Mouse (Mus musculus): Measurements from ENCODE around the gene Pink1.

GRCm38 (mm10) chr4:138343341-138343837 lies 17.3 kb upstream of the Pink1 start:
- TF ChIP-seq CTCF (IDR thresholded peaks at IDR 0.05; ENCODE audit: borderline replicate concordance, control insufficient read depth, extremely low read depth, insufficient read depth, low read length, poor library complexity) (no peak), POLR2A (IDR thresholded peaks at IDR 0.05; ENCODE audit: control insufficient read depth, extremely low read depth, insufficient read depth, low read length, poor library complexity) (no peak)
